Mouse (Mus musculus) adrenal gland (tissue): ENCODE results near the gene Ccdc190.

Experiments
- intact Hi-C: fragments of 180-260 bp; cut with DNase I; formaldehyde crosslinking; loops from one replicate; pipeline ENCODE4 v1.15.1; 2025

Gene Ccdc190

GRCm38 (mm10) chr1:169932122-169932746, 3.8 kb downstream of the Ccdc190 start:
- intact Hi-C loops: no loop called here

GRCm38 (mm10) chr1:169934005-169934725, 5.7 kb downstream of the Ccdc190 start:
- intact Hi-C loops: no loop called here

- intact Hi-C loops: loop anchor here (5.0 kb wide), 2 partner anchors 198 to 267 kb away; no protein-coding TSS in a partner anchor
Observed at GRCm38 (mm10) chr1:169939345-169939744, 10.9 kb downstream of the Ccdc190 start.

- intact Hi-C loops: loop anchor here (5.0 kb wide), 1 partner anchor 181 kb away; no protein-coding TSS in a partner anchor
Observed at GRCm38 (mm10) chr1:169946004-169946403, 17.6 kb downstream of the Ccdc190 start.

- intact Hi-C loops: loop anchor here (5.0 kb wide), 1 partner anchor 180 kb away; no protein-coding TSS in a partner anchor
Observed at GRCm38 (mm10) chr1:169947654-169948053, 19.2 kb downstream of the Ccdc190 start.

- intact Hi-C loops: loop anchor here (5.0 kb wide), 1 partner anchor 179 kb away; no protein-coding TSS in a partner anchor
Observed at GRCm38 (mm10) chr1:169948280-169948679, 19.8 kb downstream of the Ccdc190 start.

- intact Hi-C loops: loop anchor here (5.0 kb wide), 1 partner anchor 178 kb away; no protein-coding TSS in a partner anchor
Observed at GRCm38 (mm10) chr1:169948866-169949265, 20.4 kb downstream of the Ccdc190 start.

- intact Hi-C loops: loop anchor here (5.0 kb wide), 1 partner anchor 177 kb away; no protein-coding TSS in a partner anchor
Observed at GRCm38 (mm10) chr1:169949981-169950380, 21.5 kb downstream of the Ccdc190 start.

GRCm38 (mm10) chr1:169950651-169951050, 22.2 kb downstream of the Ccdc190 start:
- intact Hi-C loops: no loop called here

- intact Hi-C loops: no loop called here
Observed at GRCm38 (mm10) chr1:169951561-169951960, 23.1 kb downstream of the Ccdc190 start.

- intact Hi-C loops: no loop called here
Observed at GRCm38 (mm10) chr1:169952636-169953035, 24.2 kb downstream of the Ccdc190 start.

GRCm38 (mm10) chr1:169953106-169953505, 24.7 kb downstream of the Ccdc190 start:
- intact Hi-C loops: no loop called here

GRCm38 (mm10) chr1:169968792-169969515, 40.5 kb downstream of the Ccdc190 start, which contains the start of gene Hsd17b7:
Gene Hsd17b7 (minus strand): TSS chr1:169969241.
- intact Hi-C loops: loop anchor here (10.0 kb wide), 1 partner anchor 66 kb away; no protein-coding TSS in a partner anchor

- intact Hi-C loops: loop anchor here (10.0 kb wide), 1 partner anchor 65 kb away; no protein-coding TSS in a partner anchor
Observed at GRCm38 (mm10) chr1:169969516-169969886, 41.1 kb downstream of the Ccdc190 start.

- intact Hi-C loops: no loop called here
Observed at GRCm38 (mm10) chr1:169970936-169971335, 42.5 kb downstream of the Ccdc190 start.

GRCm38 (mm10) chr1:169971998-169972397, 43.5 kb downstream of the Ccdc190 start:
- intact Hi-C loops: no loop called here

- intact Hi-C loops: no loop called here
Observed at GRCm38 (mm10) chr1:169977621-169978020, 49.2 kb downstream of the Ccdc190 start.
